Mouse (Mus musculus): ENCODE data around the gene Tmem35b. TPM values are rescaled to one million over a fixed set of nuclear protein-coding genes. Genes with fewer than 3 reads are reported as not detected.

Gene Tmem35b
- polyA plus RNA-seq, 1 experiment from 2014 or later: 14.4 TPM

Other genes with a start within 250 kb of the Tmem35b start
- 9.4 and 12.3 TPM in 2 replicates for gene Zmym4, start 155.6 kb upstream of the Tmem35b start, polyA plus RNA-seq (2015; fragmentation: Nextera tagmentation; extraction: Ambion mirVana)
- 34.4 and 38.4 TPM in 2 replicates for gene Sfpq, start 102.4 kb upstream of the Tmem35b start, polyA plus RNA-seq (2015; fragmentation: Nextera tagmentation; extraction: Ambion mirVana)
- 11.9 and 12.4 TPM in 2 replicates for gene Zmym1, start 62.5 kb upstream of the Tmem35b start, polyA plus RNA-seq (2015; fragmentation: Nextera tagmentation; extraction: Ambion mirVana)
- gene Zmym6, start 46.3 kb upstream of the Tmem35b start, polyA plus RNA-seq (2015; fragmentation: Nextera tagmentation; extraction: Ambion mirVana): 10.8 and 12.0 TPM in 2 replicates
- 0.39 and 0.45 TPM in 2 replicates for gene Dlgap3, start 45.5 kb downstream of the Tmem35b start, polyA plus RNA-seq (2015; fragmentation: Nextera tagmentation; extraction: Ambion mirVana)
- gene Smim12, start 120.1 kb downstream of the Tmem35b start, polyA plus RNA-seq (2015; fragmentation: Nextera tagmentation; extraction: Ambion mirVana): 67.2 and 69.3 TPM in 2 replicates
- gene Gja4, start 190.3 kb downstream of the Tmem35b start, polyA plus RNA-seq (2015; fragmentation: Nextera tagmentation; extraction: Ambion mirVana): 32.3 and 33.3 TPM in 2 replicates
- 0.17 and 0.35 TPM in 2 replicates for gene Gjb3, start 207.2 kb downstream of the Tmem35b start, polyA plus RNA-seq (2015; fragmentation: Nextera tagmentation; extraction: Ambion mirVana)
- 0.09 and 0.10 TPM in 2 replicates for gene Gjb4, start 230.4 kb downstream of the Tmem35b start, polyA plus RNA-seq (2015; fragmentation: Nextera tagmentation; extraction: Ambion mirVana)
- 0.41 and 0.60 TPM in 2 replicates for gene Gjb5, start 234.5 kb downstream of the Tmem35b start, polyA plus RNA-seq (2015; fragmentation: Nextera tagmentation; extraction: Ambion mirVana)

All from heart, embryonic 16.5 days (tissue).